Mouse (Mus musculus) Patski (cell line): ENCODE measurements at regions not wholly inside any gene's neighbourhood (a gene's known extent, or its start where the extent isn't known, plus 50 kb on each side); places are given as distances from the start of the nearest gene placed in this dataset.

Experiments used
- ATAC-seq: fragments of 100-300 bp; one replicate; pipeline ENCODE4 v1.8.0; 2021
- CTCF ChIA-PET: fragments of 350-600 bp; sonication (Branson Sonifier 250); formaldehyde crosslinking; loops from one replicate; lab custom pipeline; 2022; ENCODE audit warnings: inconsistent platforms; lab: Charles Lee
- POLR2A ChIA-PET: fragments of 350-600 bp; sonication (Branson Sonifier 250); formaldehyde crosslinking; loops from one replicate; lab custom pipeline; 2022; ENCODE audit warnings: antibody characterized with exemption, inconsistent platforms; lab: Charles Lee
- DNase-seq: peaks from one replicate; pipeline ENCODE4 v3.0.0-alpha.2; 2011; ENCODE audit warnings: low read depth, low spot score
- H3K27me3 ChIP-seq: fragments of 371-371 bp; one replicate; pipeline ENCODE4 v1.5.1; 2021
- CTCF ChIP-seq: fragments of 100-300 bp; IDR thresholded peaks from one replicate; pipeline ENCODE4 v1.5.1; 2021
- in situ Hi-C: fragments of 300-500 bp; cut with MboI; formaldehyde crosslinking; loops from 3 replicates; pipeline ENCODE4 v1.11.1; 2018; ENCODE audit warnings: low pct_unique_long_range_greater_than_20kb, mixed read lengths

- ChIA-PET CTCF (no interaction called here), POLR2A (no interaction called here)
- no peak for DNase-seq
- no peaks in the 10 kb centered on the region for H3K27me3 ChIP-seq
- TF ChIP-seq CTCF = no peak
- ATAC-seq = no peak
- in situ Hi-C loops = loop anchor here (25.0 kb wide), 1 partner anchor 649 kb away; no protein-coding TSS in a partner anchor
Observed at GRCm38 (mm10) chr6:58160852-58161251, 57.8 kb downstream of the Vmn1r27 start.
